Mouse (Mus musculus) bone marrow macrophage, adult 2 months (primary cell): ENCODE measurements around the gene Cgrrf1. TPM values are rescaled to one million over a fixed set of nuclear protein-coding genes. Genes with fewer than 3 reads are reported as not detected.

Experiments
- H3K27ac ChIP-seq: 2 replicates; pipeline ENCODE4 v1.5.1; 2012; ENCODE audit warnings: low read depth, low read length; ENCODE audit not compliant: insufficient read depth
- H3K4me1 ChIP-seq: 2 replicates; pipeline ENCODE4 v1.6.1; 2012; ENCODE audit warnings: low read length; ENCODE audit not compliant: control insufficient read depth, insufficient read depth
- H3K4me3 ChIP-seq: 2 replicates; pipeline ENCODE4 v1.5.1; 2012; ENCODE audit warnings: mild to moderate bottlenecking, low read length, moderate library complexity; ENCODE audit not compliant: insufficient read depth
- CTCF ChIP-seq: IDR thresholded peaks from 2 replicates; pipeline ENCODE4 v1.5.1; 2012; ENCODE audit warnings: low read depth, mild to moderate bottlenecking, low read length, moderate library complexity
- POLR2A ChIP-seq: IDR thresholded peaks from 2 replicates; pipeline ENCODE4 v1.6.1; 2012; ENCODE audit warnings: mild to moderate bottlenecking, low read depth, low read length, borderline replicate concordance
- polyA plus RNA-seq: library from polyadenylated mRNA; stranded (reverse); fragments of >200 nt; gene quantifications from 2 replicates; pipeline ENCODE4 v1.2.4, GENCODE M21; 2012; ENCODE audit not compliant: missing spikeins, insufficient read depth, insufficient read length

The Cgrrf1 gene
- polyA plus RNA-seq = 33.9 and 37.2 TPM in 2 replicates

DNA sequence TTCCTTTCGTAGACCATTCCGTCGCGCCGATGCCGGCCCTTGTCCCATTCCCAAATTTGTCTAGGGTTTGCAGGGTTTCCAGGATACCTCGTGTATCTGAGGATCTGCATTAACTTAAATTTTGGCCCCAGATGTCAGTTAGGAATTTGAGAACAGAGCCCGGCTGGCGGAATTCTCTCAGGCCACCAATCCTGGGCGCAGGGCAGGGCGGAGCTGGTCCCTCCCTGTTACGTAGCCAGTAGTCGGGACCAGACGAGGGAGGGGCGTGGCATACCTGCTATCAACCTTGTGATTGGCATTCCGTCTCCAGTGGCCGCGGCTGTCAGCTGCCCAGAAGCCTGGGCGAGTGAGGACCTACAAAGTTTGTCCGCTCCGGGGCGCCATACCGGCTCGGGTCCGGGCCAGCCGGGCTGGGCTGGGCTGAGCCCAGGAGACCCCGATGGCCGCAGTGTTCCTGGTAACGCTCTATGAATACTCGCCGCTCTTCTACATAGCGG lies at the start of gene Cgrrf1:
Cgrrf1 (plus strand) TSS at position 289 of the 497 bp plus-strand sequence.
- peak within 1 kb of the TSS; percentile 65 for H3K27ac ChIP-seq
- TF ChIP-seq POLR2A (no peak), CTCF (no peak)
- H3K4me1 ChIP-seq = peaks cover 12% of the 10 kb centered on the region
- H3K4me3 ChIP-seq = peak within 1 kb of the TSS; percentile 90

DNA sequence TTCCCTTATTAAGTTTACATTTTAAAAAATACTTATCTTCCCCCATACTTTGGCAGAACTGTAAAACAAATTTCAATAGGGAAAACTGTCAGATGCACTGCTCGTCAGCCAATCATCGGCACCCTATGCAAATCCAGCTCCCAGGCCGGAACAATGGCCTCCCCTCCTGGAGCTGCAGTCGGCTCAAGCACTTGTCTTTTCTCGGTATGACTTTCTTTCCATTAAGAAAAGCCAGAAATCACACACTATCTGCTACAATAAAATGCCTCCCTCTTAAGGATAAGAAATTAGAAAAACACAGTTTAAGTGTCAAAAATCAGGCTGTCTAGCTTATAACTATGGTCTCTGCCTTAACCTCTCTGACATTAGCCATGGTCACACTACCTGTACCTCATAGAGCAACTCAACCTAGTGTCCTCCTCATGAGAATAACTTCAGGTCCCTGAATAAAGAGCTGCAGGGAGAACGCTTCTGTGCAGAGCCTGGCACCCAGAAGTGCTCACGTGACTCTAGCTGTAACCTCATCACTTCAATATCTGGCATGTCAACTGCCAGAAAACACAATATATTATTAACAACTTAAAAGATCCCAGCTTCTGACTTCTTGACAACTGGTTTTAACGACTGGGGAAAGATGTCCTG lies 49.6 kb upstream of the Cgrrf1 start:
- TF ChIP-seq CTCF (no peak), POLR2A (no peak)

DNA sequence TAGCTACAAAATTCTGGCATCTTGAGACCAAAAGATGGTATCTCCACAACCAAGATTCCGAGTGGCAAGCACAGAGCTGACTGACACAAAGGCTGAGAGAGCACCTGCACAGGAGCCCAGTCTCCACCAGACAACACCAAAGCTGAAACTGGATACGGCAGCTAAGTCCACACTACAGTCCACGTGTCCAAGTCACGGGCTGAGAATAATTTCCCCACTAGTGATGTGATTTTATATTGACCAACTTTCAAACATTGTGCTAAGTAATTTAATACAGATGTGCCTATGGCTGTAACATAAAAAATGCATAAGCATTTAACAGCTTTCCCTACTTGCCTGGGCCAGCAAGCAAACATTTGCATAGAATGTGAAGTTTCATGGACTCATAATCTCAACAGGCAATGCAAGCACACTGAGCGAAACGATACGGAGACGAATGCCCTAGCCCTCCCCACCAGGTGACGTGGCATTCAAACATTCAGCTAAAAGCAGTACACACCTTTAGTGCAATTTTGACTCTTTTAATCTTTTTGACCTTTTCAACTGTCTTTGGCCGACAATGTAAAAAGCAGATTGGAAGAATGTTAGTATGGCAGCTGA lies 48.5 kb upstream of the Cgrrf1 start:
- Histone ChIP-seq H3K27ac (no peak overlapping the region), H3K4me1 (peaks cover 4% of the 10 kb centered on the region; the same call in 1 of the 2 replicates), H3K4me3 (no peak overlapping the region)
- TF ChIP-seq POLR2A (no peak), CTCF (no peak)

More for the DNA sequence above, 49.6 kb upstream of the Cgrrf1 start:
- H3K4me1 ChIP-seq = peaks cover 5% of the 10 kb centered on the region; the same call in 1 of the 2 replicates
- no peak overlapping the region for H3K4me3 ChIP-seq
- H3K27ac ChIP-seq = no peak overlapping the region

DNA sequence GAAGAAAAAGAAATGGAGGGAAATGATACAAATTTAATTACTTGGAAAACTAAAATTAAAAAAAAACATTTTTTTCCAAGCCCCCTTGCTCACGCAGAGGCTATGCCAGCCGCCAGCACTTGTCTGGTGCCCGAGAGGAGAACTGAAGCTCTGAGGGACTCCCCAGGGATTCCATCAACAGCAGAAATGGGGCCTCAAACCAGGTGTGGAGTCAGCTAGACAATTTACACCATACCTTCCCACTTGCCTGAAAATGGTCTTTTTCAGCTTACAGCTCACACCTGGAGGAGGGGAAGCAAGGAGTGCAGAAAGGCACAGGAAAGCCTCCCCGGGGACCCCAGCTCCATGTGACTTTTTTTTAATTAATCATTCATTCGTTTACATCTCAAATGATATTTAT lies 46.7 kb upstream of the Cgrrf1 start:
- Histone ChIP-seq H3K4me1 (peaks cover 11% of the 10 kb centered on the region), H3K4me3 (no peak overlapping the region), H3K27ac (no peak overlapping the region)
- no peak for TF ChIP-seq POLR2A
- no peak for TF ChIP-seq CTCF

DNA sequence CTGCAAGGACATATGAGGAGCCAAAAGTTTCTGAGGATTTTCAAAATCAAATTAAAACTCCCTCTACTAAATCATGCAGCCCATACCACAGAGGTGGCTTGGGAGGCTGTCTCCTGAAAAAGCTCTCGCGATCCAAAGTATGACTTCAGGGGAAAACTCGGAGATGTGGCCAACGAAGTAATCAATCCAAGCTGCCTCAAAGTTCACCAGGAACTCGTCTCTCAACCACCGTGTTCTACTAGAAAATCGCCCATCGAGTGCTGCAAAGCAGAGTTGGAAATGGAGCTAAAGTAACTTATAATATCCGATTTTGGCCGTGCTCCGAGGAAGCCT lies 44.5 kb upstream of the Cgrrf1 start:
- peak overlapping the region; percentile 82 for H3K4me3 ChIP-seq
- TF ChIP-seq CTCF (no peak), POLR2A (no peak)
- peak overlapping the region; percentile 43 for H3K27ac ChIP-seq
- peaks cover 15% of the 10 kb centered on the region for H3K4me1 ChIP-seq

DNA sequence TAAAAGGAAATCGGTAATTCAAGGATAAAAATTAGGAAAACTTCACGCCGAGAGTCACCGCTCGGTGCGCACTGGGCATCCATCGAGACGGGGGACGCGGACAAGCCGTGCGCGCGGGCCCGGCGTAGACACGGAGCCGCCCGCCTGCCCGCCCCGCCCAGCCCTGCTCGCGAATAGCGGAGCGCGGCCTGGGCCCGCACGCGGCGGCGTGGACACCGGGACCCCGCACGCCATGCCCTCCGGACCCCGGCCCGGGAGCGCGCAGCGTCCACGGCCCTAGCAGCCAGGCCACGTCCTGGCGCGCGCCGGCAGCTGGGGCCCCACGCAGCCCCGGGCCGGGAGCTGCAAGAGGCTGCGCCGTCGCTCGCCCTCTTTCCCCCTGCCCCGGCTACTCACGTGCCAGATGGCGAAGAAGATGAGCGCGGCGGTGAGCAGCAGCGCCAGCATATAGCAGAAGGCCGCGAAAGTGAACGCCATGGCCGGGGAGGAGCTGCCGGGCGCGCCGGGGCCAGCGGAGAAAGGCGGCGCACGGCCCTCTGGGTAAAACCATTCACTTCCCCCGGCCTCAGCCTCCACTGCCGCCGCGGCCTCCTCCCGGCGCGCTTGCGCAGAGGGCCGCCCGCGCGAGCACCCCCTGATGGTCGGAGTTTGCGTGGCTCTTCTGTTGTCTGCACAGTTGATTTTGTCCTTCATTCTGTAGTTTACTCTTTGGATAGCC lies 44.0 kb upstream of the Cgrrf1 start, which contains the start of gene Cnih1:
Cnih1 (minus strand) TSS at position 625 of the 718 bp plus-strand sequence.
- Histone ChIP-seq H3K27ac (peak within 1 kb of the TSS; percentile 43), H3K4me1 (peaks cover 15% of the 10 kb centered on the region), H3K4me3 (peak within 1 kb of the TSS; percentile 82)
- TF ChIP-seq CTCF = no peak
- TF ChIP-seq POLR2A = no peak

DNA sequence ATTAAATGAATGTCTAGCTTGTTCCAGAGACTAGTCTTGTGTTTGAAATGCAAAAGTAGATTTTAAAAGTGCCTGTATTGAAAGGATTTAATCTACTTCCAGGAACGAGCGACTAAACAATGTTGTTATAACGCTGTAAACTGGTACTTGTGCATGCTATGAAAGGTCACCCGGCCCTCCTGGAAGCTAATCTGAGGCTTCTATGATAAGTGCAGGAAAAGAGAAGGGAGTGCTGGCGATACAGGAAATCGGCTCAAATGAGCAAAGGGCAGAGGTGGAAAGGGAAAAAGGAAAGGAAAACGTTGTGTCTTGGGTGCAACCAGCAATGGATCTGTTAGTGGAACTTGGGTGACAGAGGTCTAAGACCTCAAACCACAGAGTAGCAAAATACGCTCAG lies 43.4 kb upstream of the Cgrrf1 start:
- peak overlapping the region; percentile 9; the same call in 1 of the 2 replicates for H3K27ac ChIP-seq
- peaks cover 15% of the 10 kb centered on the region for H3K4me1 ChIP-seq
- TF ChIP-seq CTCF (no peak), POLR2A (no peak)
- no peak overlapping the region for H3K4me3 ChIP-seq

DNA sequence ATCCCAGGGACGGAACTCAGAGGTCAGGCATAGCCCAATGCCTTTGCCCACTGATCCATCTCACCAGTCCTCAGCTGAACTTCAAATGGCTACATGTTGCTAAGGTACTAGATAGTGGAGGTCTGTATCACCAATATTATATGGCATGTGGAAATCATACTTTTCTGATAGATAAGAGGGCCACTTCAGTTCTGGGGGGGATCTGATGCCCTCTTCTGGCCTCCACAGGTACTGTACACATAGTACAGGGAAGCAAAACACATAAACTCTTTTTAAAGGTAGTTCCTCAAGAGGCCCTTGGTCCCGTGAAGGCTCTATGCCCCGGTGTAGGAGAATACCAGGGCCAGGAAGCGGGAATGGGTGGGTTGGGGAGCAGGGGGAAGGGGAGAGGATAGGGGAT lies 41.6 kb upstream of the Cgrrf1 start:
- TF ChIP-seq CTCF (no peak), POLR2A (no peak)
- Histone ChIP-seq H3K27ac (no peak overlapping the region), H3K4me3 (no peak overlapping the region), H3K4me1 (peaks cover 15% of the 10 kb centered on the region)

DNA sequence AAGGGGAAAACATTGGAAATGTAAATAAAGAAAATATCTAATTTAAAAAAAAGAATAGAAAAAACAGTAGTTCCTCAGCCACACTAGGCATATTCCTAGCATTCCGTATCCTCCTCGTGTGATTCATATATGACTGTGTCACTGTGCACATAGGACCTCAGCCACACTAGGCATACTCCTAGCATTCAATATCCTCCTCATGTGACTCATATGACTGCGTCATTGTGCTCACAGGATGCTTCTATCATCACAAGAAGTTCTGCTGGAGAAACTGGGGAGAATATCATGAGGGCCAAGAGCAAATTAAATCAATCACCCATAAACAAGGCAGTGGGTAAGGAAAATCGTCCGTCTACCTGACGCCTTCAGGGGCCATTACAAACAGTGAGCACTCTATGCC lies 41.2 kb upstream of the Cgrrf1 start:
- TF ChIP-seq POLR2A = no peak
- TF ChIP-seq CTCF = no peak
- no peak overlapping the region for H3K4me3 ChIP-seq
- H3K4me1 ChIP-seq = peaks cover 15% of the 10 kb centered on the region
- H3K27ac ChIP-seq = no peak overlapping the region

DNA sequence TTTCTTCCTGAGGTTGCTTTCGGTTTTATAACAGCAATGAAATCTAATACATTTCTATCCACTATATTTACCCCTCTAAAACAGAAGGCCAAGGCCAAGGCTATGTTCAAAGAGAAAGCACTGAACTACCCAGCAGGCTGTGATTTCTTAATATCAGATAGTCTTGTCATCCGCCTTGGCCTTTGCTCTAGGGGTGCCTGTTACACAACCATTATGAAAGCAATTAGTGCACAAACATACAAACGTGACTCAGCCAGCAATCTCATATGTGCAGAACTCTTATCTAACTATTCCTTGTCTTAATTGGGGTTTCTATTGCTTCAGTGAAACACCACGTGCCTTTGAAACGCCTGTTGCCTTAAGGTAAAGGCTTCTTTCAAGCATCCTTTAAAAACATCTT lies 37.8 kb upstream of the Cgrrf1 start:
- no peak overlapping the region for H3K4me3 ChIP-seq
- H3K27ac ChIP-seq = no peak overlapping the region
- no peak for TF ChIP-seq POLR2A
- TF ChIP-seq CTCF = no peak
- peaks cover 8% of the 10 kb centered on the region for H3K4me1 ChIP-seq
